Mouse (Mus musculus): ENCODE measurements at regions not wholly inside any gene's neighbourhood (a gene's known extent, or its start where the extent isn't known, plus 50 kb on each side); places are given as distances from the start of the nearest gene placed in this dataset.

DNA sequence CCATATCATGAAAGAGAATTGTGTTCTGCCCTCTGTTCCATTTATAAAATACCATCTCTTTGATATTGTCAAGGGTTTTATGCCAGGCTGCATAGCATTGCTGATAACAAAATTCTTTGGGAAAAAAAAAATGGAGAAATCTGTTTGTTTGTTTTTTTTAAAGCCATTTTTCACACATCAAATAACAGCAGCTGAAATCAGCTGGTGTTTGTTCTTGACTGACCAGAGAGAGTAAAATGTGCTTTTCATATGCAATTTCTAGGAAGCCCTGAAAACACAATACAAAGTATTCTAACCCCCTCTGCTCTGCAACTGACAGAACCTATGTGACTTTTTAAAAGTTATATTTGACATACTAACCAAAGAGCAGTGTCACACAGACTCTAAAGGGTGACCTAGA lies 270.0 kb downstream of the Mreg start:
- DNase-seq = no peak

DNA sequence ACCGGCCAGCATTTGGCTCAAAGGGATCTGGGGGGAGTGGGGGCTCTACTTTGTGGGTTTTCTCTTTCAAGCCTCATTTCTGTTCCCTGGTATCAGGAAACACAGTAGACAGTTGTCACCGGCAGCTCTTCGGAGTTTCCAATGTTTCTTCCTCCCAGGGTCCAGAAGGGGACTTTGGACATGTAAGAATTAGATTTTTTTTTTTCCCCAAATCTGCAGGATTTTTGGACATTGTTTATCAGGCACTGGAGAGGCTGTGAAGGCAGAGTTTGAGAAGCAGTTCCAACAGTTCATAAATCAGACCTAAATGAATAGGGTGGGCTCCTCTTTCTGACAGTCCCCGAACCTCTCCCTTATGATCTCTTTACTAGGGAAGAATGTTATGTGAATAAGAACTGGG lies 270.4 kb downstream of the Mreg start:
- no peak for DNase-seq

DNA sequence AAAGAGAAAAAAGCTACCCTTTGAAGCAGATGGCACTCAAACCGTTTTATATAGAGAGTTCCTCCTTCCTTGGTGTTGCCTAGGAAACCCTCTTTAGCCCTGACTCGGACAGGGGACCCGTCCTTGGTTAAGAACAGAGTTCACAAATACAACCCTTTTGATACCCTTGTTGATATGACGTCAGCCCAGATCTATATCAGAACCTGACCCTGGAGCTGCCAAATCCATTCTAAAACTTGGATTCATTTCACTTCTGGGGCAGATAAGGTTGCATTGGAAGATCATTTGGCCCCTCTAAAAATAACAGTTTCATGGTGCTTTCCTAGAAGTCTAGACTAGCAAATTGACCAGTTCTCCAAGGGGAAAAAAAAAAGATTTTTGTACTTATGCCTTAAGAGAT lies 271.2 kb downstream of the Mreg start:
- no peak for DNase-seq

DNA sequence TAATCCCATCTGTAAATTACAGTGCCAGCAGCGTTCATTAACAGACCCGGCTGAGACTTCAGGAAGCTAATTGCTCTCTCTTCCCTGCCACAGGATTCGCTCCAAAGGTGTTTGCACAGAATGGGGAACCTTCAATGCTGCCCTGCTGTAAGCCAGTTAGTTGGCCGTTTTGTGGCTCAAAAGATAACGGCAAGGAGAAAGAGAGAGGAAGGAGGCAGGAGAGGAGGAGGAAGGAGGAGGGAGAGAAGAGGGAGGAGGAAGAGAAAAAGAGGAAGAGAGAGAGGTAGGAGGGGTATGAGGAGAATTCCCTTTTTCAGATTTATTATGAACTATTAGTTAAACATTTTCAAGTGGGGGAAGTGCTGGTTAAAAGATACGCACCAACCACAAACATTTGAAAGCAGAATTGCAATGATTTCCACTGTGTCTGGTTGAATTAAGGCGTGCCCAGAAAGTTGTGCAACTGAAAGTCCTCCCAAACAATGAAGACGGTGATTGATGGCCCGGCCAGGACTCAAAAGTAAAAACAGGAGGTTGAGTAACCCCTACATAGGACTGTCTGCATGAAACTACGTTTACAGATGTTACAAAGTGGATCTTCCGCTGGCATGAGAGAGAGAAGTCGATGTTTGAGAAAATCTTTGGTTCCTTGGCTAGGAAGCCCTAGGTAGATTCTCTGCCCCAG lies 273.6 kb downstream of the Mreg start:
- no peak for DNase-seq

DNA sequence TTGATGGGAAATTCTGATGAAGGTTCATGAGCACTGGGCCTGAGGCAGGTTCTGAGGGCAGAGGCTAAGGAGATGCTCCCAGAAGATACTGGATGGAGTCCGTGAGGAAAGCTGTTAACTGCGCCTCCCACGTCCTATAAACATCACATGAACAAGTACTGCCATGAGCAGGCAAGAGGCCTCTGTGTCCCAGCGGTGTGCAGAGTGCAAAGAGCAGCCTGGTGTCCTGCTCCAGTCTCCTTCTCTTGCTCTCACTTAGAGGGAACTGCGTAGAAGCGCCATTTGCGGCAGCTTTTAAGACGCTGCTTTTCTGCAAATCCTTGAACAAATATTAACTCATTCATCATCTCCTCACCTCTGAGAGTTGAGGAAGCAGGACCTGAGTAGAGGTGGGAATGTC lies 274.2 kb downstream of the Mreg start:
- no peak for DNase-seq

DNA sequence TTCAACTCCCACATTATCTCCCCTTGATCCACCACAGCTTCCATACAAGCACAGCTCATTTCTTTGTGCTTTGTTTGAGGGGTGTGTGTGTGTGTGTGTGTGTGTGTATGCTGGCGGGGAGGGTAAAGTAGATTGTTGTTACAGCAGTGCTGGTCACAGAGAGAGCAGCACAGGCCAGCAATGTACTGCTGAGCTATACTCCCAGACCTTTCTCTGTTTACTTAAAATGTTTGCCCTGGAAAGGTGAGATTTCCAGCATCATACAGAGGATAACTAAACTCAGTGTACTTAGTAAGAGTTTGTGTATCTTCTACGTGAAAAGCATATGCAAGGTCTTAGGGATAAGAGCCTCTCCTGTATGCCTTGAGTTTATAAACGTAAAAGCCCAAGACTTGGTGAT lies 274.9 kb downstream of the Mreg start:
- no peak for DNase-seq

DNA sequence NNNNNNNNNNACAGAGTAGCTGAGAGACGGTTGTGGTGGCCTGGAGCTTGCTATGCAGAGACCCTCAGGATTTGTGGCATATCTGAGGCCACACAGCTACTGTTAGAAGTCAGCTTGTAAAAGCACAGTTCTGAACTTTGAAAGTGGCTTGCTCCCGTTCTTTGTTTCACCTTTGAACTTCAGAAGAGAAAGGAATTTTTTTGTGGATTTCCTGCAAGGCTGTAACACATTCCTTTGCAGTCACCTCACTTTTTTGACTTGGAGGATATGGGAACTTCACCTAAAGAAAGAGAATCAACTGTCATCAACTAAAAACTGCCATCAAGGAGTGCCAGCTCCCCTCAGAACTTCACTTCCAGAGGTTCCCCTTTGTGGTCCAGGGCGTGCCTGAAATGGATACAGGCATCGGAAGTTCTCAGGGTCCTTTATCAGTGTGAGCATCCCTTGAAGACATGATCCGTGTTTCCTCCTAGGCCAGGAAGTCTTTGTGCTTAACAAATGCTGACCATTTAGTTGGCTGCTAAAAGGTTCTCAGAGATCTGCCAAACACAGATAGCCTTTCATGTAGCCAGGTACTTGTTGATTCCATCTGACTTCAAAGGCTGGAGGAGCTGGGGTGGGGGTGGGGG lies 275.5 kb downstream of the Mreg start:
- DNase-seq = no peak

DNA sequence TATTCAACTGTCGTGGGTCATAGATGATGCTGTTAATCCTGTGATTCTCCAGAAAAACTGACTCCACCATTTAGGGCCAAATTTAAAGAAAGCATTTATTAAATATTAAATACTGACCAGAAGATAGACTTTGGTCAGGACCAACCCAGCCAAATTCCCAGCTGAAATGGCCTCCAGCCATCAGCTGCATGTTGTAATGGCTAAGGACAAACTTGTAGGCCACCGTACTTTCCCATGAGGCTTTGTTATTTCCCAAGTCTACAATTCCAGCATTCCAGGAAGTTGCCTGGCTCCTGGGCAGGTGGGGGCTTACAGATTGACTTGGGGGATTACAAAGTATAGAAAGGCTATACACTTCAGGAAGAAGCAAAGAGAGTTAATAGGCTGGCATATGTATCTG lies 272.5 kb upstream of the Fn1 start:
- no peak for DNase-seq

DNA sequence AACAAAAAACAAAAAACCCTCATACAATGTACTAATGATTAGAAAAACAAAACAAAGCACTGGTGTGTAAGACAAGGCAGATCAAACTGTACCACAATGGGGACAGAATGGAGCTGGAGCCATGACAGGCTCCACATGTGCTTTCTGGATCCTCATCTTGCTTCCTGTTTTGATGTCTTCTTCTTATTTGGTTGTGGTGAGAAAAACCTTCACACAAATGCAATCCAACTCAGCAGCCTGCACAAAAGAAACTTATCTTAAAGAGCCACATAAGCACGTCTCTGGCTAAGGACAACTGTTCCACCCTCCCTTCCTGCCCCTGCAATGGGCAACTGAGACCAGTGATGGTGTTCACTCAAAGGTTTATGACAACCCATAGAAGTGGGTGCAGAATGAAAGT lies 271.9 kb upstream of the Fn1 start:
- no peak for DNase-seq

DNA sequence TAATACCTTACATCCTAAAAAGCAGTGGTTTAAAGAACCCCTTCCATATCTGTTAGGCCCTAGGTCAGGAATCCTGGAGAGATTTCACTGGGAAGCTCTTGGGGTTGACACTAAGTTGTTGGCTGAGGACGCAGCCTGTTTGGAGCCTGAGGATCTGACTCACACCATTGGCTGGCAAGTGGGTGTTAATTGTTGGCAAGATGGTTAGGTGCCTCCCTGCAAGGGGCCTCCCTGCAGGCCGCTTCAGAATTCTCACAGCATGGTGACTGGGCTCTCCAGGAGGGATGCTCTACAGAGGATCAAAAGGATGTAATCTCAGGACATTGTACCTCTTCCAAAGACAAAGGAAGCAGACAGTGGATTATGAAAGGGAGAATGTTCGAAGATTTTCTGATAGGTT lies 270.7 kb upstream of the Fn1 start:
- DNase-seq = no peak

DNA sequence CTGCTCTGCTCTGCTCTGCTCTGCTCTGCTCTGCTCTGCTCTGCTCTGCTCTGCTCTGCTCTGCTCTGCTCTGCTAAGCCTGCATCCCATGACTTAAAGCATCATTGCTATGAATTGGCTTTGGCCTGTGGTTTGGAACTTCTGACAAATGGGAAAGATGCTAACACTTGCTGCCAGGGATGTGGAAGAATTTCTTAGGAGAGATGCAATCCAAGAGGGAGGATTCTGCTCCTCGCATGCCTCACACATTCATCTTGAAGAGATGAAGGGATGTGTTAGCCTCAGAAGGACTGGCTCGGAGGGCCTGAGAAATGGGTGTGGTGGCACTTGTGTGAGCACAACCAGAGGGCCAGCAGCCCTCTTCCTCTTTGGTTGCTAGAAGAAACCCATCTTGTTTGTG lies 268.5 kb upstream of the Fn1 start:
- DNase-seq = no peak

DNA sequence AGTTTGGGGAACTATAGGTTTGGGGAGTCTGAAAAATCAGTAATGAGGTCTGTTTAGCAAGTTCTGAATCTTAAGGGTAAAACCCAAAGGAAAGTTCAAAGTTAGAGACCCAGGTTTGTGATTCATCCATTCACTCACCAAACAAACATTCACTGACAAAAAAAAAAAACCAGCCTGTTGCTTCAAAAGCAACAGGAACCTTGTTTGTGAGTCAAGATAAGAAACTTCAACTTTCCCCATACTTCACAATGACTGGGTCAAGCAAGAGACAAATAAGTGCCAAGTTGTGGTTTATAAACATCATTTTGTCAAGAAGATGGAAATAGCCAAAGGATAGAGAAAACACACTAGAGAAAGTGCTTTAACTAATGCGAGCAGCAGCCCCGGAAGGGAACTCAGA lies 266.9 kb upstream of the Fn1 start:
- no peak for DNase-seq

DNA sequence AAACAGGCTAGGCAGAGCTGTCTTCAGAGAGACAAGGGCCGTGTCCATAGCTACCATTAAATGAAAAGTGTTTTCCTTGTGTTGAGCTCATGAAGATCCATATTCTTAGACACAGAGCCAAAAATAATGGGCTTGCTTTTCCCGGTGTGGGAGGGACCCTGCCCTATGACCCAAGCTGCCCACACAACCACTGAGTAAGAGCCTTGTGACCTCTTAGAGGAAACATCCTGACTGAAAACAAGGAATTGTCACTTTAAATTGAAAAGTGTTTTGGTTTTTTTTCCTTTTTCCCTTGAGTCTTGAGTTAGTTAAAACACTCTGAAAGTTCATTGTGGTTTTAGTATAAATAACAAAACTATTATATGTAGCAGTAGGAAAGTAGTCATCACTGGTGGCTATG lies 264.0 kb upstream of the Fn1 start:
- DNase-seq = no peak

DNA sequence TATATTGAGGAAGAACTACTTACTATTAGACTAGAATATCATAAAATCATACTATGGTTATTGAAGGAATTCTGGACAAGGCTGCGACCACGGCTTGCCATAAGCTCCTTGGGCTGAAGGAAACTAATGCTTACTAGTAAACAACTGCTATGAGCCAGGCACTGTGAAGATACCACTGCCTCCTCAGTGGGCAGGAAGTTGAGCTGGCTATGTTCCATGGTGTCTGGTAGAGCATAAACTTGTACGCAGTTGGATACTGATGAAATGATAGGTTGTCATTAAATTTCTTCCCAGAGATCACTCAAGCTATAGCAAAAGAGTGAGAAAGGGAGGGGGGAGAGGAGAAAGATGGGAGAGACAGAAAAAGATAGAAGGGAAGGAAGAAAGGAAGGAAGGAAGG lies 261.4 kb upstream of the Fn1 start:
- DNase-seq = no peak

DNA sequence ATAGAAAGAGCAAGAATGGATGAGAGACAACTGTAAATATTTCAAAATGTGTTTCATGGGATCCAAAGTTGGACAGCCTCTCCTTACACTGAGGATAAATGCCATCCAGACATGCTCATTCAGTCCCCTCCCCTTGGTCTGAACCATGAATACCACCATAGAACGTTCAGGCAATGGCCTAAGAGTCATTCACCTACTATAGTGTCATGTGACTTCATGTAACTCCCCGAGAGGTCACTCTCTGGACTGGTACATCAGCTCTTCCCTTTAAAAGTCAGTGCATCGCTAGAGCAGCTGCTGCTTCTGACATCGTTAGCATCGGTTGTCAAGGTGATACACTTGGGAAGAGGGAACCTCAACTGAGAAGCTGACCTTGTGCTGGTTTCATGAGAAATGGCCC lies 260.2 kb upstream of the Fn1 start:
- DNase-seq = no peak

DNA sequence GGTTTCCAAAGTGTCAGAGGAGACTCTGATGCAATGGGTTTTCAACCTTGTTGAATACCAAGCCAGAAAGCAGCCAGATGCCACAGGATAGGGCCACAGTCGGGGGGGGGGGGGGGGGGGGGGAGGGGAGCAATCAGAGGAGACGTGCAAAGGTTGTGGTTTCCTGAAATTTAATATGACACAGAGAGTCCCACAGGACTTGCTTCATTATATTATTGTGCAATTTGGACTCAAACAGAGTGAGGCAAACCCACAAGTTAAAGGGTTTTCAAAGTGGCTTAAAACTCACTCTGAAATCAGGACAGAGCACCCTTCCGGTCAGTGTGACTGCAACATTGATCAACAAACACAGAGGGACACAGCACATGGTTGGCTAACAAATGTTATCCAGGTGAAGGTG lies 259.4 kb upstream of the Fn1 start:
- no peak for DNase-seq

DNA sequence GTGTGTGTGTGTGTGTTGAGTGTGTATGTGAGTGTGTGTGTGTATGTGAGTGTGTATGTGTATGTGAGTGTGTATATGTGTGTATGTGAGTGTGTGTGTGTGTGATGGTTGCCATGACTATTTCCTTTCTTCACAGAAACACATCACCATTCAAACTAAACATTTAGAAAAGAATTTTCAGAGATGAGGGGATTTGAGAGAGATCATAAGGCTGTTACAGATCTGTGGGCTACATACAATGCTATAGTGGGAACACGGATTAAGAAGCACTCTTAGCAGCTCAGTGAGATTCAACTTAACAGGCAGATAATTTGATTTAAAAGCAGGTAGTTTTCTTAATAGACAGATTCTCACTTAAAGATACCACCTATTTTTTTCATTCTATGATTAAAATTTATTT lies 257.1 kb upstream of the Fn1 start:
- DNase-seq = no peak

DNA sequence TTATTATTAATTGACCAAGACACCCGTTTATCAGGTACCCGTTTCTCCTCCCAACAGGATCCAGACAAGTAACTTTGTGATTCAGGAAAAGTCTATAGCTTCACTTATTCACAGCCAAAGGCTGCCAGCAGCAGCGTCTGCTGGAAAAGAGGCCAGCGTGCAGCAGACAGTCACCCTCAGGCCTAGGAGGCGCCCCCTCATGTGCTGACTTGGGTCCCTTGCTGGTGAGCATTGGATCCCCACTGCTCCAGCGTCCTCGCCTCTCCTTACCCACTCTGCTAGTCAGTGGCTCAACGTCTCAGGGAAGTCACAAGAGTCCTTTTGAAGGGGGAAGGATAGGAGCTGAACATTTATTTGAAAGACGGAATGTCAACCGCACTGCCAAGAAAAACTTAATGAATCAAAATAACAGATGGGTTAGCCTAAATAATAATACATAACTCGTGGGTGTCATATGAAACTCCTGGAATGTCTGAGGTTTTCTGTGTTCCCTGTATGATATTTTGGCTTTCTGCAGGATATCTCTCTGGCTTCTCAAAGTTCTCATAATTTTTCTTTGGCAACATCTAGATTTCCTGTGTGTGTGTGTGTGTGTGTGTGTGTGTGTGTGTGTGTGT lies 256.6 kb upstream of the Fn1 start:
- no peak for DNase-seq

DNA sequence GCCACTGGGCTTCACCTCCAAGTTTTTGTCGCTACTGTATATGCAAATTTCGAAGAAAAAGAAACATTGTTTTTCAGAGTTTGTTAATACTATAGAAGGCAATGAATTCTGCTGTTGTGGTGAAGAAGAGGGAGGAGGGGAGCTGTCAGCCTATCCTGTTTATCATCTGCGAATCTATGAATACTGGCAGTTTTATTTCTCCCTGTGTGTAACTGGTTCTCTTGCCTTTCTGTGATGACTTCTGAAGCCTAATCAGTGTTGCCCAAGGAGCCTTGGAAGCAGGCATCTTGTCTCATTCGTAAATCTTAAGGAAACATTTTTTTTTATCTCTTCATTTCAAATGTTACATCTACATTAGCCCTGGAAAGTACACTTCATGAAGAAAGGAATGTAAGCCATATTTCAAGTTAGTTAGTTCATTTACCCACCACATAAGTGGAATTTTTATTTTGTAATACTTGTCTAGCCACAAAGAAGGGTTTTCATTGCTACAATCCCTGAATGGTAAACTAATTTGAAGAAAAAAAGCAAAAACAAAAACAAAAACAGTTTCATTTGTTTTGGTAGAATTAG lies 251.5 kb upstream of the Fn1 start:
- DNase-seq = no peak

DNA sequence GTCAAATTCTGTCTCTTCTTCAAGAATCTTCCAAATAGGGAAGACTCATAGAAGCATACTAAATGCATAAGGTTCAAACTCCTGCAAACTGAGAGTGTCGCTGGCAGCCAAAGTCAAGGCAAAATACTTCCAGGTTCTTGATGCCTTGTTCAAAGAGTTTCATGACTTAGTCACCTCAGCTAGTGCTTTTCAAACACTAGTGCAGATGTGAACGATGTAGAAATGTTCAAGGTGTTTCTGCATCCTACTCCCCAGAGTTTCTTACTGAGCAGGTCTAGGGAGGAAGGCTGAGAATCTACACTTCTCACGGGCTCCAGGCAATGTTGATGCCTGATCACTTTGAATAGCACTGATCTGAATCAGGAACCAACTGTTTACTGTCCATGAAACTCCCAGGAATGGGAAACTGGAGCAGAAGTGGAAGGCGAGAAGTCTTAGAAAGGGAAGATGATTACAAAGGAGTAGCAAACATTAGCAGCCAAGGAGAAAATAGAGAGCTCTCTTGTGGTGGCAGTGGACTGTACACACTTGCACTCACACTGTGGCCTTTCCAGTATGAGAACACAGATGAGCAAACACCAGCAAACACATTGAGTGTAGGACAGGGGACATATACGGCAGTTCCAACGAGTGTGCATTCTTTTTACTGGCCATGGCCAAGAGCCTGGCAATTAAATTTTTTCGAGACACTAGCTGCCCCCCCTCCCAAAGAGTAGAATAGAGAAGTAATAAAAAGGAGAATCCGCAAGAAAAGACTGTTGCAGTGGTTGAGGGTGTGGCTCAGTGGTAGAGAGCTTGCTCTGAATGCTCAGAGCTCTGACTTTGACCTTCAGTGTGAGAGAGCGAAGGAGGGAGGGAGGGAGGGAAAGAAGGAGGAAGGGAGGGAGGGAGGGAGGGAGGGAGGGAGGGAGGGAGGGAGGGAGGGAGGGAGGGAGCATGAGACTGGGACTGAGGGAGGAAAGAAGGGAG lies 247.4 kb upstream of the Fn1 start:
- DNase-seq = no peak

DNA sequence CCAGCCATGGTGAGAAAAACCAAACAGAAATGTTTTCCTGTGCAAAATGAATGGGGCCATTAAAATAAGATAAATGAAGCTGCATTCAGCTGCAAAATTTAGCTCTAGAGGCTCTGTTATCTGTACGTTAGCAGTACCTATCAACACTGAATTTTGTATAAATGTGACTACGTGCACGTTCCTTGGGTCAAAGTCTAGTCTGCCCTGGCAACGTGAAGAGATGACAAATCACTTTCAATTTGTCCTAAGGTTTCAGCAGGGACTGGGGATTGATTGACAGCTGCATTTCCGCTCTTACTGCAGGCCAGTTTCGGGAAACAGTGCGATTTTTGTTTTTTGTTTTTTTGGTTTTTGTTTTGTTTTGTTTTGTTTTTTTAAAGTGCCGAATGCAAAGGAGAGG lies 246.1 kb upstream of the Fn1 start:
- no peak for DNase-seq

DNA sequence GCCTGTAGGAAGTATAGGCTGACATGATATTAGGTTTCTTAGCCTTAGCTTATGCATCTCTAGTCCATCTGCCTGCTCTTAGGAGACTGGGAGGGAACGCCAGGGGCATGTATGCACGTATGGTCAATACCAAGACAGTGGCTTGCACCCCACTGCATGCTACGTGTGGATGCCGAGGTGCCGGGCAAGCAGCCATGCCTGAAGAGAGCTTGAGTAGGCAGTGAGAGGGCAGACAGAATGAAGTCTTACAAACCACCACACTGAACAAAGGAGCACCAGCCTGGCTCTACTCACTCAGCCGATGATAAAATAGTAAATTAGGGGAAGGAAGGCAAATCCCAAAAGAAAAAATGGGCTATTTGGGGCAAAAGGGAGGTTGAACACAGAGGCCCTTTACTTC lies 245.2 kb upstream of the Fn1 start:
- no peak for DNase-seq

DNA sequence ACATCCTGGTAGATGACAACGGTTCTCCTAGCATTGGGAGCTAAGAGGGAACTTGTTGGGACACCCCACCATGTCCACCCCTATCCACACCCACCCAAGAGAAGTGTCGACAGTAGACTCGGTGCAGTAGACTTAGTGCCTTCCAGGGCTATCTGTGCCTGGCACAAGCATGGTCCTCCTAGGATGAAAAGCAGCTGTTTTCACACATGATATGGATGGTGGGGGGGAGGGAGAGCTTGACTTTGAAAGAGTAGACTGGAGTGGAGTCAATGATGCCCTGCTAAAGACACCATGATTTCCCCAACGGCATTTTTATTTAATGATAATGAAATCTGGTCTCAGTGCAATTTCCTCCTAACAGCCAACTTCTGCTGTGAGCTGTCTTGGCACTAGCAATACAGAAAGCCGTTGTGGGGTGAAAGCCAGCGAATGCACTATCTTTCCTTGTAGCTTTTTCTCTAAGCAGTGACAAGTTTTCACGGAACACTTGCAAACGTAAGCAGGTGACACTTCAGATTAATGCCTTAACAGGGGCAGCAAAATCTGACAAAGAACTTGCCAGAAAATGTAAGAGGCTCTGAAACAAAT lies 244.6 kb upstream of the Fn1 start:
- no peak for DNase-seq

All from cerebellum, adult 9-11 months (tissue).